Mouse (Mus musculus) liver, adult 2 months (tissue): ENCODE measurements at regions not wholly inside any gene's neighbourhood (a gene's known extent, or its start where the extent isn't known, plus 50 kb on each side); places are given as distances from the start of the nearest gene placed in this dataset.

Experiments used
- CTCF ChIP-seq: fragments of 200-500 bp; IDR thresholded peaks from 2 replicates; pipeline ENCODE4 v1.5.1; 2011; ENCODE audit warnings: low read depth, low read length, control low read depth
- POLR2A ChIP-seq: fragments of 200-500 bp; IDR thresholded peaks from 2 replicates; pipeline ENCODE4 v1.6.1; 2011; ENCODE audit warnings: low read length, control low read depth; ENCODE audit not compliant: insufficient read depth; ENCODE audit errors: extremely low read depth

GRCm38 (mm10) chr10:66909905-66910681, 185.8 kb upstream of the Jmjd1c start:
- no peak for TF ChIP-seq POLR2A
- no peak for TF ChIP-seq CTCF
